Mouse (Mus musculus) lung, embryonic 15.5 days (tissue): ENCODE measurements around the gene Kcnk5. TPM values are rescaled to one million over a fixed set of nuclear protein-coding genes. Genes with fewer than 3 reads are reported as not detected.

Experiments
- ATAC-seq: fragments of 200-750 bp; cut with Nextera tagmentation; 2 replicates; pipeline ENCODE4 v1.8.0; 2017; ENCODE audit warnings: moderate number of reproducible peaks, borderline replicate concordance; ENCODE audit not compliant: low FRiP score, low TSS enrichment; ENCODE audit errors: extremely low read depth
- H3K27ac ChIP-seq: fragments of 300-500 bp; sonication (generic); 2 replicates; pipeline ENCODE4 v1.5.1; 2015; ENCODE audit warnings: moderate library complexity, mild to moderate bottlenecking, inconsistent platforms
- H3K27me3 ChIP-seq: fragments of 300-500 bp; sonication (generic); 2 replicates; pipeline ENCODE4 v1.6.1; 2015; ENCODE audit warnings: inconsistent platforms
- H3K36me3 ChIP-seq: fragments of 300-500 bp; sonication (generic); 2 replicates; pipeline ENCODE4 v1.6.1; 2015; ENCODE audit warnings: inconsistent platforms
- H3K4me1 ChIP-seq: fragments of 300-500 bp; sonication (generic); 2 replicates; pipeline ENCODE4 v1.6.1; 2015; ENCODE audit warnings: inconsistent platforms
- H3K4me2 ChIP-seq: fragments of 300-500 bp; sonication (generic); 2 replicates; pipeline ENCODE4 v1.6.1; 2015; ENCODE audit warnings: inconsistent platforms, mild to moderate bottlenecking, moderate library complexity
- H3K4me3 ChIP-seq: fragments of 300-500 bp; sonication (generic); 2 replicates; pipeline ENCODE4 v1.5.1; 2015; ENCODE audit warnings: mild to moderate bottlenecking, inconsistent platforms
- H3K9ac ChIP-seq: fragments of 300-500 bp; sonication (generic); 2 replicates; pipeline ENCODE4 v1.6.1; 2015; ENCODE audit warnings: inconsistent platforms
- H3K9me3 ChIP-seq: fragments of 300-500 bp; sonication (generic); 2 replicates; pipeline ENCODE4 v1.6.1; 2016; ENCODE audit warnings: inconsistent platforms
- whole genome bisulfite sequencing: fragments of 180-500 bp; shearing (Covaris S2); methylation state at CpG from one replicate; pipeline ENCODE4 v1.1.7; 2015; 5-methylcytosine and 5-hydroxymethylcytosine counted together
- polyA plus RNA-seq: library from polyadenylated mRNA; unstranded; fragments of >200 nt; fragmentation: Nextera tagmentation; extraction: Ambion mirVana; gene quantifications from 2 replicates; pipeline ENCODE4 v1.2.1, GENCODE M21; 2015

The Kcnk5 gene
- polyA plus RNA-seq, 1 experiment from 2014 or later: 12.3 TPM

- Histone ChIP-seq H3K9ac (no peak overlapping the region), H3K4me3 (no peak overlapping the region), H3K4me1 (peaks cover 68% of the 10 kb centered on the region), H3K4me2 (no peak overlapping the region), H3K9me3 (no peaks in the 10 kb centered on the region), H3K27ac (no peak overlapping the region), H3K36me3 (no peaks in the 10 kb centered on the region), H3K27me3 (no peaks in the 10 kb centered on the region)
- 83% methylated on average over 4 of the region's 4 CpGs for WGBS
- no peak for ATAC-seq
Measured at GRCm38 (mm10) chr14:20175705-20176104, 5.9 kb downstream of the Kcnk5 start.

GRCm38 (mm10) chr14:20175114-20175513, 6.5 kb downstream of the Kcnk5 start:
- no peaks in the 10 kb centered on the region for H3K9me3 ChIP-seq
- no peak overlapping the region for H3K27ac ChIP-seq
- H3K4me1 ChIP-seq: peaks cover 62% of the 10 kb centered on the region
- H3K27me3 ChIP-seq: no peaks in the 10 kb centered on the region
- 69% methylated on average over 7 of the region's 7 CpGs for WGBS
- no peak for ATAC-seq
- H3K4me3 ChIP-seq: no peak overlapping the region
- no peak overlapping the region for H3K9ac ChIP-seq
- no peaks in the 10 kb centered on the region for H3K36me3 ChIP-seq
- no peak overlapping the region for H3K4me2 ChIP-seq

GRCm38 (mm10) chr14:20174696-20175095, 6.9 kb downstream of the Kcnk5 start:
- no peak for ATAC-seq
- Histone ChIP-seq H3K9ac (no peak overlapping the region), H3K36me3 (no peaks in the 10 kb centered on the region), H3K4me1 (peaks cover 58% of the 10 kb centered on the region), H3K27ac (no peak overlapping the region), H3K4me3 (no peak overlapping the region), H3K4me2 (no peak overlapping the region), H3K27me3 (no peaks in the 10 kb centered on the region), H3K9me3 (no peaks in the 10 kb centered on the region)
- WGBS: 77% methylated on average over 6 of the region's 6 CpGs

GRCm38 (mm10) chr14:20173873-20174490, 7.6 kb downstream of the Kcnk5 start:
- H3K4me3 ChIP-seq: no peak overlapping the region
- peak overlapping the region; percentile 79; the same call in 1 of the 2 replicates for H3K27ac ChIP-seq
- H3K36me3 ChIP-seq: no peaks in the 10 kb centered on the region
- 75% methylated on average over 14 of the region's 14 CpGs for WGBS
- no peak overlapping the region for H3K4me2 ChIP-seq
- H3K9ac ChIP-seq: no peak overlapping the region
- ATAC-seq: no peak
- H3K27me3 ChIP-seq: no peaks in the 10 kb centered on the region
- peaks cover 51% of the 10 kb centered on the region for H3K4me1 ChIP-seq
- H3K9me3 ChIP-seq: no peaks in the 10 kb centered on the region

- WGBS: 25% methylated on average over 4 of the region's 4 CpGs
- no peaks in the 10 kb centered on the region for H3K36me3 ChIP-seq
- H3K4me2 ChIP-seq: peak overlapping the region; percentile 19; the same call in 1 of the 2 replicates
- no peaks in the 10 kb centered on the region for H3K27me3 ChIP-seq
- H3K4me3 ChIP-seq: no peak overlapping the region
- peaks cover 40% of the 10 kb centered on the region for H3K4me1 ChIP-seq
- no peak overlapping the region for H3K9ac ChIP-seq
- ATAC-seq: no peak
- no peaks in the 10 kb centered on the region for H3K9me3 ChIP-seq
- peak overlapping the region; percentile 79 for H3K27ac ChIP-seq
Measured at GRCm38 (mm10) chr14:20172924-20173323, 8.7 kb downstream of the Kcnk5 start.

- Histone ChIP-seq H3K27me3 (no peaks in the 10 kb centered on the region), H3K9me3 (no peaks in the 10 kb centered on the region), H3K4me2 (peak overlapping the region; percentile 19; the same call in 1 of the 2 replicates), H3K9ac (no peak overlapping the region), H3K27ac (peak overlapping the region; percentile 79), H3K36me3 (no peaks in the 10 kb centered on the region), H3K4me3 (no peak overlapping the region), H3K4me1 (peaks cover 39% of the 10 kb centered on the region)
- ATAC-seq: peak; percentile 58; the same call in 1 of the 2 replicates
- 32% methylated on average over 5 of the region's 5 CpGs for WGBS
Measured at GRCm38 (mm10) chr14:20172509-20172908, 9.1 kb downstream of the Kcnk5 start.

GRCm38 (mm10) chr14:20171840-20172239, 9.8 kb downstream of the Kcnk5 start:
- Histone ChIP-seq H3K4me2 (no peak overlapping the region), H3K36me3 (no peaks in the 10 kb centered on the region), H3K9ac (no peak overlapping the region), H3K27me3 (no peaks in the 10 kb centered on the region), H3K9me3 (no peaks in the 10 kb centered on the region), H3K4me1 (peaks cover 41% of the 10 kb centered on the region), H3K27ac (0 out of 2 replicates have a peak overlapping the region, but pooled peaks have one; percentile 79), H3K4me3 (no peak overlapping the region)
- 54% methylated on average over 3 of the region's 3 CpGs for WGBS
- no peak for ATAC-seq

GRCm38 (mm10) chr14:20169251-20169650, 12.4 kb downstream of the Kcnk5 start:
- no peak for ATAC-seq
- Histone ChIP-seq H3K27ac (no peak overlapping the region), H3K9me3 (no peaks in the 10 kb centered on the region), H3K4me1 (peaks cover 57% of the 10 kb centered on the region), H3K4me2 (no peak overlapping the region), H3K9ac (no peak overlapping the region), H3K27me3 (no peaks in the 10 kb centered on the region), H3K4me3 (no peak overlapping the region), H3K36me3 (no peaks in the 10 kb centered on the region)
- WGBS: 90% methylated on average over 4 of the region's 4 CpGs

- H3K9me3 ChIP-seq: no peaks in the 10 kb centered on the region
- ATAC-seq: no peak
- H3K36me3 ChIP-seq: no peaks in the 10 kb centered on the region
- WGBS: 75% methylated on average over 1 of the region's 1 CpGs
- no peak overlapping the region for H3K4me2 ChIP-seq
- H3K4me3 ChIP-seq: no peak overlapping the region
- no peak overlapping the region for H3K9ac ChIP-seq
- H3K27me3 ChIP-seq: no peaks in the 10 kb centered on the region
- H3K4me1 ChIP-seq: peaks cover 52% of the 10 kb centered on the region
- H3K27ac ChIP-seq: no peak overlapping the region
Measured at GRCm38 (mm10) chr14:20168478-20168877, 13.1 kb downstream of the Kcnk5 start.

GRCm38 (mm10) chr14:20168054-20168453, 13.6 kb downstream of the Kcnk5 start:
- Histone ChIP-seq H3K9me3 (no peaks in the 10 kb centered on the region), H3K27ac (no peak overlapping the region), H3K36me3 (no peaks in the 10 kb centered on the region), H3K4me1 (peaks cover 52% of the 10 kb centered on the region), H3K4me2 (no peak overlapping the region), H3K9ac (no peak overlapping the region), H3K4me3 (no peak overlapping the region), H3K27me3 (no peaks in the 10 kb centered on the region)
- ATAC-seq: no peak
- WGBS: 87% methylated on average over 2 of the region's 2 CpGs

- Histone ChIP-seq H3K4me3 (no peak overlapping the region), H3K4me2 (no peak overlapping the region), H3K27me3 (no peaks in the 10 kb centered on the region), H3K9me3 (no peaks in the 10 kb centered on the region), H3K27ac (peak overlapping the region; percentile 21; the same call in 1 of the 2 replicates), H3K36me3 (no peaks in the 10 kb centered on the region), H3K9ac (no peak overlapping the region), H3K4me1 (peaks cover 57% of the 10 kb centered on the region)
- WGBS: 48% methylated on average over 1 of the region's 1 CpGs
- ATAC-seq: peak; percentile 63
Measured at GRCm38 (mm10) chr14:20165413-20165812, 16.2 kb downstream of the Kcnk5 start.

GRCm38 (mm10) chr14:20164438-20164837, 17.2 kb downstream of the Kcnk5 start:
- no peak overlapping the region for H3K27ac ChIP-seq
- no peaks in the 10 kb centered on the region for H3K36me3 ChIP-seq
- 61% methylated on average over 7 of the region's 7 CpGs for WGBS
- H3K9ac ChIP-seq: no peak overlapping the region
- H3K4me2 ChIP-seq: no peak overlapping the region
- H3K4me3 ChIP-seq: no peak overlapping the region
- H3K9me3 ChIP-seq: no peaks in the 10 kb centered on the region
- peaks cover 67% of the 10 kb centered on the region for H3K4me1 ChIP-seq
- H3K27me3 ChIP-seq: no peaks in the 10 kb centered on the region
- ATAC-seq: no peak
